Mouse (Mus musculus) heart, embryonic 14.5 days (tissue): Measurements from ENCODE around the gene Hist2h2aa1. TPM values are rescaled to one million over a fixed set of nuclear protein-coding genes. Genes with fewer than 3 reads are reported as not detected.
A peak's percentile ranks its signal among the peaks of the same experiment; 100 is the strongest.
"Not testable (repeated sequence)": the region's sequence is repeated elsewhere in the genome, so short reads cannot be mapped to it uniquely, and the experiment has no call there.

ENCODE experiments used
- ATAC-seq: fragments of 200-750 bp; cut with Nextera tagmentation; 2 replicates; pipeline ENCODE4 v1.8.0; 2017; ENCODE audit warnings: low read depth, moderate TSS enrichment; ENCODE audit not compliant: insufficient number of reproducible peaks, insufficient read depth, low FRiP score
- H3K27ac ChIP-seq, 2 experiments: fragments of 200-500 bp in 1 of 2; fragments of 300-500 bp in 1 of 2; sonication (generic) in 1 of 2; replicated peaks in 1 of 2; 2 replicates each; pipeline ENCODE4 v1.5.1; 2012 to 2014; ENCODE audit warnings: low read depth in 2 of 2, low read length in 2 of 2, control low read depth in 1 of 2, mild to moderate bottlenecking in 1 of 2, mixed read lengths in 1 of 2; ENCODE audit not compliant: control insufficient read depth in 1 of 2, insufficient read depth in 1 of 2
- H3K27me3 ChIP-seq: fragments of 300-500 bp; sonication (generic); 2 replicates; pipeline ENCODE4 v1.6.1; 2014; ENCODE audit warnings: mild to moderate bottlenecking, low read length, control low read depth; ENCODE audit not compliant: control insufficient read depth, insufficient read depth
- H3K36me3 ChIP-seq: fragments of 300-500 bp; sonication (generic); 2 replicates; pipeline ENCODE4 v1.6.1; 2014; ENCODE audit warnings: mild to moderate bottlenecking, control low read depth, low read length, mixed read lengths; ENCODE audit not compliant: control insufficient read depth, insufficient read depth
- H3K4me1 ChIP-seq, 2 experiments: fragments of 200-500 bp in 1 of 2; fragments of 300-500 bp in 1 of 2; sonication (generic) in 1 of 2; 2 replicates each; pipeline ENCODE4 v1.6.1; 2012 to 2014; ENCODE audit warnings: low read length in 2 of 2, control low read depth in 1 of 2, mixed read lengths in 1 of 2; ENCODE audit not compliant: control insufficient read depth in 2 of 2, insufficient read depth in 2 of 2
- H3K4me2 ChIP-seq: fragments of 300-500 bp; sonication (generic); 2 replicates; pipeline ENCODE4 v1.6.1; 2014; ENCODE audit warnings: mild to moderate bottlenecking, low read length
- H3K4me3 ChIP-seq, 2 experiments: fragments of 200-500 bp in 1 of 2; fragments of 300-500 bp in 1 of 2; sonication (generic) in 1 of 2; 2 replicates each; pipeline ENCODE4 v1.5.1; 2012 to 2014; ENCODE audit warnings: low read length in 2 of 2, mild to moderate bottlenecking in 2 of 2, control low read depth in 1 of 2, low read depth in 1 of 2, moderate library complexity in 1 of 2; ENCODE audit not compliant: control insufficient read depth in 1 of 2, insufficient read depth in 1 of 2
- H3K9ac ChIP-seq: fragments of 300-500 bp; sonication (generic); 2 replicates; pipeline ENCODE4 v1.6.1; 2014; ENCODE audit warnings: mild to moderate bottlenecking, low read length
- H3K9me3 ChIP-seq: fragments of 300-500 bp; sonication (generic); 2 replicates; pipeline ENCODE4 v1.6.1; 2016; ENCODE audit warnings: low read length, control low read depth; ENCODE audit not compliant: control insufficient read depth
- WGBS: fragments of 180-500 bp; shearing (Covaris S2); extraction: QIAGEN DNeasy Blood & Tissue Kit; methylation state at CpG from one replicate; pipeline ENCODE4 v1.1.7; 2014; 5-methylcytosine and 5-hydroxymethylcytosine counted together
- polyA plus RNA-seq: library from polyadenylated mRNA; unstranded; fragments of >200 nt; fragmentation: Nextera tagmentation; extraction: Ambion mirVana; gene quantifications from 2 replicates; pipeline ENCODE4 v1.2.1, GENCODE M21; 2014

Hist2h2aa1 gene
- polyA plus RNA-seq, 1 experiment from 2014 or later, result 26.3 TPM

DNA sequence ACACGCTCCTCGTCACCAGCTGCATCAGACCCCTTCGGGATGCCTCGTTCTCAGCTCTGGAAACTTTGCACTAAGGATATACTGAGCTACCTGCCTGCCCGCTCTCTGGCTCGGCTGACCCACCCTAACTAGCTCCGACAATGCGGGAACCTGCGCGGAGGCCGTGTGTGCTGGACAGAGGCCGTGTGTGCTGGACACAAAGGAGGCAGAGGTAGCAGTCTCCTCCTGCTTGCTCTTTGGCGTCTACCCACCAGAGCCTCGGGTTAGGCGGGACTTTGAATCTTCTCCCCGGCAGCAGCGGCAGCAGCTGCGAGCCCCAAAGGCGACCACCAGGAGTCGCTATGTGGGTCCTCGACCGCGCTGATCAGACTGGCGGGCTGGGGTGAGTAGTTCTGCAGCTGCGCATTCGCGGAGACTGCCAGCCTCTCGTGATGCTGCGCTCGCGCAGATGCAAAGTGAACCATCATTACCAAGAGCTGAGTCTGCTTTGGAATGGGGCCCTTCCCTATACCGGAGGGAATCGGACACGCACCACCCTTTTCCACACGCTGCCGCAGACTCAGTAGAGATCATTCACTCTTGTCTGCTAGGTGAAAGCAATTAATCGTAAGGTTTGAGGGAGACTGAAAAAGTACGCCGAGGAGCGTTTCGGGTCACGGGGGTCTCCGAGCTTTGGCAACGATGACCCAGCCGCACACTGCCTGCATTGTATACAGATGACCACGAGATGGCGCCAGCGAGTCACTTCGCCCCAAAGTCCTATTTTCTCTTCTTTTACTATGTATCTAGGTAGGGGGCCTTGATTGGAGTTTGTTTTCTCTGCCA is 32.7 kb downstream of the Hist2h2aa1 start:
- under 1% methylated on average over 49 of the region's 49 CpGs for WGBS
- no peaks in the 10 kb centered on the region for H3K9me3 ChIP-seq
- ATAC-seq, result peak; percentile 83
- no peaks in the 10 kb centered on the region for H3K36me3 ChIP-seq
- H3K9ac ChIP-seq, result peak overlapping the region; percentile 63
- H3K27ac ChIP-seq, result peak overlapping the region; percentile 76 to 85
- peaks cover 0 to 3% of the 10 kb centered on the region in 2 experiments; a peak in 1 of 4 replicates for H3K4me1 ChIP-seq
- H3K27me3 ChIP-seq, result peaks cover 8% of the 10 kb centered on the region; the same call in 1 of the 2 replicates
- peak overlapping the region; percentile 84 for H3K4me2 ChIP-seq
- H3K4me3 ChIP-seq, result peak overlapping the region; percentile 43 to 51

DNA sequence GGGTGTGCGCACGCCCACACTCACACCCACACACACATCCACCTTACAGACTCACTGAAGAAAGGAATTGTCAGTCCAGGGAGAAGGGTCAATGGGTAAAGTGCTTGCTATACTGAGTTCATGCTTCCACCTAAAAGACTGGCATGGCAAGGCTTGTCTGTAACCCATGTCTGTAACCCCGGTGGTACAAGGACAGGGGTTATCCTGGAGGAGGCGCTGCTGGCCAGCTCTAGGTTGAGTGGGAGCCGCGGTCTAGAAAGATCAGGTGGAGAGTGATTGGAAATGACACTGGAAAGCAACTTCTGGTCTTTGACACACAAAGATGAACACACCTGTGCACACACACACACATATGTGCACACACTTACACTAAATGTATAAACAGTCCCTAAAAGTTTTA is 35.4 kb downstream of the Hist2h2aa1 start:
- Histone ChIP-seq H3K27ac (no peak overlapping the region), H3K4me2 (no peak overlapping the region), H3K36me3 (no peaks in the 10 kb centered on the region), H3K4me1 (peaks cover 5 to 7% of the 10 kb centered on the region in 2 experiments; a peak in 2 of 4 replicates), H3K9me3 (no peaks in the 10 kb centered on the region), H3K4me3 (no peak overlapping the region), H3K27me3 (peaks cover 19% of the 10 kb centered on the region), H3K9ac (no peak overlapping the region)
- no peak for ATAC-seq
- 57% methylated on average over 6 of the region's 6 CpGs for WGBS

DNA sequence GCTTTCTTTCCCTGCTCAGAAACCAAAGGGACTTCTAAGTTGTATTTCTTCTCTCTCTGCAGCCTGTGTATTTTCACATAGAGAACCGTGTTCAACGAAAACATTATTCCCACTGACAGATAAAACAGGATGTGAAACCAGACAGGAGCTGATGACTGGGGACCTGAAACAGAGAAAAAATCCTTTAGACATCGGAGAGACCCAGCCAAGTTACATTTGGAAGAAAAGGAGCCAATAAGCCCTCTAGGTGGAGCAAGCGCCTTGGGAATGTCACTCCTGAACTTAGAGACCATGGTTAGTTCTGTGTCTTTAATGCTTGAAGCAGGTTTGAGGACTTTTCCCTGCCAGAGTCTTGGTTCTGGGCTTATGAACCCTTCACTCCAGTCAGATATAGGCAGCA is 39.2 kb downstream of the Hist2h2aa1 start:
- Histone ChIP-seq H3K27ac (no peak overlapping the region), H3K4me1 (peaks cover 2 to 7% of the 10 kb centered on the region in 2 experiments; a peak in 2 of 4 replicates), H3K36me3 (no peaks in the 10 kb centered on the region), H3K4me2 (peak overlapping the region; percentile 21), H3K9me3 (no peaks in the 10 kb centered on the region), H3K27me3 (peaks cover 21% of the 10 kb centered on the region), H3K4me3 (no peak overlapping the region), H3K9ac (no peak overlapping the region)
- WGBS, result 11% methylated on average over 4 of the region's 4 CpGs
- no peak for ATAC-seq

DNA sequence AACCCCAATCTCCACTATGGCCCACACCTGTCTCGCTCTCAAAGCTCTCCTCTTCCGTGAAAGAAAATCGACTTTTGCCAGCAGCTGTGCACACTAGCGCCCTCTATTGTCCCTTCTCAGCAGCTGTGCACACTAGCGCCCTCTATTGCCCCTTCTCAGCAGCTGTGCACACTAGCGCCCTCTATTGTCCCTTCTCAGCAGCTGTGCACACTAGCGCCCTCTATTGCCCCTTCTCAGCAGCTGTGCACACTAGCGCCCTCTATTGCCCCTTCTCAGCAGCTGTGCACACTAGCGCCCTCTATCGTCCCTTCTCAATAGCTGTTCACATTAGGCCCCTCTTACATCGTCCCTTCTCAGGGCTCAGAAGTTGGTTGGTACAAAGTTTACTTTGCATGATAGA is 42.0 kb downstream of the Hist2h2aa1 start:
- H3K9me3 ChIP-seq, H3K27ac ChIP-seq, H3K4me3 ChIP-seq, H3K36me3 ChIP-seq, H3K4me1 ChIP-seq, H3K4me2 ChIP-seq, ATAC-seq, H3K9ac ChIP-seq: not testable (repeated sequence)
- WGBS, result 91% methylated on average over 11 of the region's 11 CpGs
- peaks cover 18% of the 10 kb centered on the region for H3K27me3 ChIP-seq

DNA sequence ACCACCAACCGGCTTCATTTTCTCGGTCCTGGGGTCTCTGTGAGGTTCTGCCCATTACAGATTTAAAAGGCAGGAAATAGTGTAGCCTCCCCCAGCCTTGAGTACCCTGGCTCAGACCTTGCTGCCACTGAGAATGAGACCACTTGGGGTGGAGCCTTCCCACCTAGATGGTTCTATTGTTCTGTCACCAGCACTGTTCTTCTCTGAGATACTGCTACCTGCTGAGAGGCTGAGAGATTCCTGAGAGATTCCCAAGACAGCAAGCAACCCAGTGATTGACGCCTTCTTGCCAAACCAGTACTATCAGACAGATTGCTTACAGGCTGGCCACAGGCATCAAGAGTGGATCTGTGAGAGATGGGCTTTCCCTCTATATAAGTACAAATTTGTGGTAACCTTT is 43.9 kb downstream of the Hist2h2aa1 start:
- H3K4me1 ChIP-seq, result peaks cover under 1% of the 10 kb centered on the region in 2 experiments; a peak in 1 of 4 replicates
- H3K4me2 ChIP-seq, result no peak overlapping the region
- no peak for ATAC-seq
- H3K9ac ChIP-seq, result no peak overlapping the region
- H3K4me3 ChIP-seq, result no peak overlapping the region
- 54% methylated on average over 3 of the region's 3 CpGs for WGBS
- H3K27ac ChIP-seq, result no peak overlapping the region
- no peaks in the 10 kb centered on the region for H3K9me3 ChIP-seq
- H3K36me3 ChIP-seq, result no peaks in the 10 kb centered on the region
- 0 out of 2 replicates have a peak, but pooled peaks cover 4% of the 10 kb centered on the region for H3K27me3 ChIP-seq

DNA sequence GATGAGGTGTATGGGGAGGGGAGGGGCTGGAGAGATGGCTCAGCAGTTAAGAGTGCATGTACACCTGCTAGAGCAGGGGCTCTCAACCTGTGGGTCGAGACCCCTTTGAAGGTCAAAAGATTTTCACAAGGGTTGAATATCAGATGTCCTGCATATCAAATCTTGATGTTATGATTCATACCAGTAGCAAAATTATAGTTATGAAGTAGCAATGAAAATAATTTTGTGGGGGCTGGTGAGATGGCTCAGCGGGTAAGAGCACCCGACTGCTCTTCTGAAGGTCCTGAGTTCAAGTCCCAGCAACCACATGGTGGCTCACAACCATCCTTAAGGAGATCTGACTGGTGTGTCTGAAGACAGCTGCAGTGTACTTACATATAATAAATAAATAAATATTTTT is 45.4 kb downstream of the Hist2h2aa1 start:
- not testable (repeated sequence) for H3K27ac ChIP-seq, H3K4me2 ChIP-seq, H3K9ac ChIP-seq, H3K36me3 ChIP-seq, H3K9me3 ChIP-seq, H3K4me1 ChIP-seq, ATAC-seq, H3K27me3 ChIP-seq, H3K4me3 ChIP-seq
- WGBS, result 93% methylated on average over 3 of the region's 3 CpGs

DNA sequence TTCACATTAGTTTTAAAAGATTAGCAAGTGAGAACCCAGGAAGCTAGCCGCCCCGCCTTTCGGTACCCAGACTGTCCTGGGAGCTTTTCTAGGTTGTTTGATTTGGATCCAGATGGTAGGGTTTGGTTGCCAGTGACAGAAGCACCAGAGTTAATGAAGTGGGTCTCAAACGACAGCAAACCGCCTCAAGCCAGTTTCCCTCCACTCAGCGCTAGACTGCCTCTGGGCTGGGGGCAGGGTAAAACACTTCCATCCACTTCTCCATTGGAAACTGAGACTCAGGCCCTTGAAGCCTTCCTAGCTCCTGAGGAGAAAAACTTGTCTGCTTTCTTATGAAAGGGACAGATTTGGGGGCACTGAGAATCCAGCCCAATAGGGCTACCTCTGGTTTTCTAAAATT is 47.3 kb downstream of the Hist2h2aa1 start:
- no peaks in the 10 kb centered on the region for H3K36me3 ChIP-seq
- no peaks in the 10 kb centered on the region for H3K4me1 ChIP-seq
- no peaks in the 10 kb centered on the region for H3K27me3 ChIP-seq
- no peak overlapping the region for H3K27ac ChIP-seq
- no peak overlapping the region for H3K4me3 ChIP-seq
- 58% methylated on average over 6 of the region's 6 CpGs for WGBS
- no peak for ATAC-seq
- no peak overlapping the region for H3K4me2 ChIP-seq
- H3K9me3 ChIP-seq, result no peaks in the 10 kb centered on the region
- no peak overlapping the region for H3K9ac ChIP-seq
